Mouse (Mus musculus) subcutaneous adipose tissue, adult 2 months (tissue): ENCODE results near the gene Boll. TPM values are rescaled to one million over a fixed set of nuclear protein-coding genes. Genes with fewer than 3 reads are reported as not detected.

ENCODE experiments used
- polyA plus RNA-seq: library from polyadenylated mRNA; depleted of rRNA; stranded (reverse); fragments of >200 nt; gene quantifications from 2 replicates; pipeline ENCODE4 v1.2.3, GENCODE M21; 2012; ENCODE audit warnings: low replicate concordance; rRNA removed

The Boll gene
- polyA plus RNA-seq: not detected in 2 replicates

DNA sequence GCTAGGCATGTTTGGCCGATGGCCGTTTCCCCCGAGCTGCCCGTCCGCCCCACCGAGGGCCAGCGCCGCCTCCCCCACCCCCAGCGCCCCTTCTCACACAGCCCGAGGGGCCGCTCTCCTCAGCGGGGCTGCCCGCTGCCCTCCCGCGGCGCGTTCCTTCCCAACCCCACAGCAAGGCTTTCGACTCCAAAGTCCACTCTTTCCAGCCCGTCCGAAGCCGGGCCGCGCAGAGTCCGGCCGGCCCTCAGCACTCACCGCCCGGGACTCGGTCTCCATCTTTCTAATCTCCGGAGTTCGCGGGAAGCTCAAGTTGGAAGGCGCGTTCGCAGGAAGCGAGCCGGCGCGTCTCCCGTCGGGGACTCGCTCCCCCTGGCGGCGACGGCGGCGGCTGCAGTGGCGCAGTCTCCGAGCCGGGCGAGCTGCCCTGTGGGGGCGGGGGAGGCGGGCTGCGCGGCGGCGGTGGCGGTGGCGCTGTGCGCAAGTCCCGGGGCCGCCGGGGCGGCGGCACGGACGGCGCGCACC is at the start of gene Boll:
TSS of gene Boll (minus strand) at position 426 of the 522 bp plus-strand sequence.

DNA sequence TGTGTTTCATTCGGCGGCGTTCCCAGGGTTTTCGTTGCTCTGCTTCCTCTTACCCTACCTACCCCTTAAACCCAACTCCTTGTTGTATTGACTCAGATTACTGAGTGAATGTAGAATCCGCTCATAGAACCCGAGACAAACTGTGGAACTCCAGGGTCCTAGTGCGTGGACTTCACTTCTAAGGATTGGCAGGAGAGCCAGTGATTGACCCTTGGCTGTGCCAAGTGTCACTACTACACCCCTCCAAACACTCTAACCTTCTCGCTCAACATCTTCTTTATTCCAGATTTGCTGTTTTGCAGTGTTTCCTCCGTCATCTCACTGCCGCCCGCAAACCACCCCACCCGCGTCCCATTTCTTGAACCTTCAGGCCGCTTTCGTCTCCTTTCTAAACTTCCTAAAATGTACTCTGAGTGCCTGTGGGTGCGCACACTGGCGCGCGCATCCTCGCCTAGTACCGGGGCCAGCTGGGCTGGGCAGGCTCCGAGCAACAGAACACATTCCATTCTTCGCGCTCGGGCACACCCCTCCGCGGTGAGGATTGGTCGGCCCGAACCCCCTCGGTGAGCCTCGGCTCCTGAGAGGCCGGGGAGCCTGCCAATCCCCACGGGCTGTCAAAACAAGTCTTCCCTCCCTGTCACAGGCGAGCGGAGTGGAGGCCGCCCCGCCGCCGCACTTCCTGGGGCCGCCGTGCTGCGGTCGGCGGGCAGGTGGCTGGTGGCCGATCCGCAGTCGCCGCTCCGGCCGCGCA is 42.2 kb upstream of the Boll start, which contains the start of gene Plcl1:
TSS of gene Plcl1 (plus strand) at position 650 of the 751 bp plus-strand sequence.

DNA sequence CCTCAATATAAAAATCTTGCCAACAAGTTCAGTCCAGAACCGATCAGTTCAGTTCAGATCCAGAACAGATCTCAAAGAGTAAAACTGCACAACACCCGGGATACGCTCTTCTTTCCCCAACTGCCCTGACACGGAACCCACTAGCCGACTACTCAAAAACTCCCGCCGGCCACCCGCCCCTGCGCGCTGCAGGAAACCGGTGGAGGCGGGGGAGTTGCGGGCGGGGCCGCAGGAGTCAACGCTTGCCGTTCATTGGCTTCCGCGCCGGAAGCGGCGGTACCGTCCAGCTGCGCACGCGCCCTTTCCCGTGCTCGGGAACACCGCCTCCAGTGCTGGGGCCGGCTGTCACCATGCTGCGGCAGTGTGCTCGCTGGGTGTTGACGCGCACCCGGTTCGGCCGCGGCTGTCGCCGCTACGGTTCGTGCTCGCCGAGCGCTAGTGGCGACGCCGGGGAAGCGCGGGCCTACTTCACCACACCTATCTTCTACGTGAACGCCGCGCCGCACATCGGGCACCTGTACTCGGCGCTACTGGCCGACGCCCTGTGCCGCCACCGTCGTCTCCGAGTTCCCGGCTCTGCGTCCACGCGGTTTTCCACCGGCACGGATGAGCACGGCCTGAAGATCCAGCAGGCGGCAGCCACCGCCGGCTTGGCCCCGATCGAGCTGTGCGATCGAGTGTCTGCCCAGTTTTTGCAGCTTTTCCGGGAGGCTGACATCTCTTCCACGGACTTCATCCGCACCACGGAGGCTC is 126.2 kb downstream of the Boll start, which contains the start of gene Mars2:
TSS of gene Mars2 (plus strand) at position 288 of the 753 bp plus-strand sequence.

DNA sequence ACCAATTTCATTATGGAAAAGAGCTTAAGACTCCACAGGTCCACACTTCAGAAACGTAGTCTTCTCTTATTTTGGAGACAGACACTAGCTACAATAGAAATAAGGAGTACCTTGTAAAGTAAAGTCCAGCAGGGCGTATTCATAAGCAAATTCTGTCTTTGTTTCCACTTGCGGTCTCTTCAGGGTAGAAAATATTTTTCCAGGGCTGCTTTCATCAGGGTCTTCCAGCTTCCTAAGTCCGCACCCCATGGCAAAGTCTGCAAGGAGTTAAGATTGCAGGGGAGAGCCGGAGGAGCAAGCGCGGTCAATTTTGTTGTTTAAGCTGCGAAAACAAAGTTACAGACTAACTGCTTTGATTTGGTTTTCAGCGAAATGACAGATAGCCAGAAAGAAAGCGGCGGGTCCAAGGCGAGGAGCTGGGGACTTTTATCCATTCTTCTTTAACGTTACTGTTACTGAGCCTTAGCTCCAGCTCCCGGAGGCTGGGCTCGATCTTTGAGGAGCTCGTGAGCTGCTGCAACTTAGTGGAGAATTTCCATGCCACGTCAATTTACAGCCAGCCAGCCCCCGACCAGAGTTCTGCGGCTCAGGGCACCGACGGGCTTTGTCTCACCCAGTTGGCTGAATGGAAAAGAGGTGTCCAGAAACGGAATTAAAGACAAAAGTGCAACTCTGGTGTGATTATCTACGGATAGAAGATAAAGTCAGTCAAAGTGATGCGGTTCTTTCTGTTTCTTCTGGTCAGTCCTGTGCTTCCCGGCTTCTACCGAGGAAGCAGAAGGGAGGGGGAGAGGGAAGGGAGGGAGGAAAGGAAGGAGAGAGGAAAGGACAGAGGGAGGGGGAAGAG is 137.0 kb downstream of the Boll start, which contains the start of gene Rftn2:
TSS of gene Rftn2 (minus strand) at position 772 of the 847 bp plus-strand sequence.

Other genes starting within 250 kb of the Boll start
- gene Mob4, start 232.2 kb downstream of the Boll start, polyA plus RNA-seq: 11.6 and 14.5 TPM in 2 replicates
- 2.8 and 5.7 TPM in 2 replicates for gene Rftn2, start 136.7 kb downstream of the Boll start, polyA plus RNA-seq
- 1.3 and 2.6 TPM in 2 replicates for gene Mars2, start 126.3 kb downstream of the Boll start, polyA plus RNA-seq
- gene Plcl1, start 42.5 kb upstream of the Boll start, polyA plus RNA-seq: 0.87 and 1.4 TPM in 2 replicates